Mouse (Mus musculus): ENCODE results near the gene Kcnk10.

The Kcnk10 gene

DNA sequence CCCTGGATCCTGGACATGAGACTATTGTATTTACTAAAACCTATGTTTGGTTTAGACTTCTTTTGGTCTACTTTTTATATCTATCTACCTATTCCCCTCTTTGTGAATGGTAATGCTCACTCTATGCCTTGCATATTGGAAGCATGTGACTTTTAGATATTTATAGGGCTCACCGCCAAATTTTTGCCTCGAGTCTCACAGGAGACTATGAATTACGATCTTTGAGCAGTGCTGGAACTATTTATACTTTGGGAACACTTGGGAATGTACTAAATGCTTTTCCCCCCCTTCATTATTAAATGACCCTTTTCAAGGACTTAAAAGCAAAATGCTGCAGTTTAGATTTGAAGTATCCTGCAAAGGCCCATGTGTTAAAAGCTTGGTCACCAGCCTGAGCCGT, 181.5 kb downstream of the Kcnk10 start:
- DNase-seq: no peak

DNA sequence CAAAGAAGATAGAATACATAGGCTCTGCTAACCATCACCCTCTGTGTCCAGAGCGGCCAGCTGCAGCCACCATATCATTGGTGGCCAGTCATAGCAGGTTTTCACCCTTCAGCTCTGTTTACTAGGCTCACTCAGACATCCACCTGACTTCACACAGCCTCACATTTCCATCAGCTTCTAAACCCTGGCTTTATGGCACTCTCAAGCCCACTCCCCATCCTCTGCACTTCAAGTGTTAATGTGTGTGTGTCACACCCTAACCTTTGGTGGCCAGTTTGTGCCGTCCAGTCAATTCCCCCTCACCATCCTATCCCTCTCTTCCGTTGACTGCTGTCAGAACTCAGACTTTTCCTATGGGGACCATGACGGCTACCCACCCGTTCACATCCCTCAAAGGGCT, 184.0 kb downstream of the Kcnk10 start:
- DNase-seq: no peak

DNA sequence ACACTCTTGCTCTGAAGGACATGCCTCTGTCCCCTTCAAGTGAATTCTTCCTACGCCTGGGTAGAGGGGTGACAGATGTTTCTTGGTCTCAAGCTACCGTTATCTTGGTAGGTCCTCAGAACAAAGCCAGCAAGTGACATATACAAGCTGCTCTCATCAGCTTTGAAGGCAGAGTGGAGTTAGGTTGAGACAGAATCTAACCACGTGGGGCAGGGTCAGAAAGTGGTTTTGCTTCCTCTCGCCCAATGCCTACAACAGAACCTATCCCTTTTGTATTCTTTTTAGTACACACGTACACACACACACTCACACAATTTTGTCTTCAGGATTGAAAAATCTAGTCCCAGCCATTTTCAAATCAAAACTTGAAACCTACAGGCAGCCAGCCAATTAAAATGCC, 186.8 kb downstream of the Kcnk10 start:
- no peak for DNase-seq

DNA sequence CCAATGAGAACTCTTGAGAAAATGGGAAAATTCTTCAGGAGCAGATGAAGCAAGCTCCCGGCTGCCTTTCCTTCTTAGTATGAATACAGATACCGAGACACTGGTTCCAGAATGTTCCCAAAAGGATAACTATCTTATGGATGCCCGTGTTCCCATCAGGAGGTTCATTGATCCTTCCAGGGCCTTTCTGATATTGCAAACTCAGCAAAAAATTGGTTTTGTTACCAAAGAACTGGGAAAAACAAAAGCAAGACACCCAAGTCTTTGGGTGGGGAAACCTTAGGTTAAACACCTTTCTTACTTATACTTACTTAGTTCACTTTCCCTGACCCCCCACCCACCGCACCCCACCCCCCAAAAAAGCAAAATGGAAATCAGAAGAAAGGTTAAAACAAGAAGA, 188.5 kb downstream of the Kcnk10 start:
- no peak for DNase-seq

All from embryo, embryonic 11 days (tissue).